Mouse (Mus musculus) testis, adult 2 months (tissue): ENCODE measurements around the gene Pbx2. TPM values are rescaled to one million over a fixed set of nuclear protein-coding genes. Genes with fewer than 3 reads are reported as not detected.
A peak's percentile ranks its signal among the peaks of the same experiment; 100 is the strongest.

ENCODE experiments used
- H3K27ac ChIP-seq: fragments of 200-500 bp; 2 replicates; pipeline ENCODE4 v1.5.1; 2012; ENCODE audit warnings: low read depth, low read length; ENCODE audit not compliant: control insufficient read depth, insufficient read depth
- H3K27me3 ChIP-seq: fragments of 200-500 bp; 2 replicates; pipeline ENCODE4 v1.6.1; 2012; ENCODE audit warnings: mild to moderate bottlenecking, low read length, moderate library complexity; ENCODE audit not compliant: control insufficient read depth, insufficient read depth
- H3K36me3 ChIP-seq: fragments of 200-500 bp; 2 replicates; pipeline ENCODE4 v1.6.1; 2012; ENCODE audit warnings: mild to moderate bottlenecking, low read length; ENCODE audit not compliant: control insufficient read depth, insufficient read depth
- H3K4me1 ChIP-seq: fragments of 200-500 bp; 2 replicates; pipeline ENCODE4 v1.6.1; 2012; ENCODE audit warnings: low read length; ENCODE audit not compliant: control insufficient read depth, insufficient read depth
- H3K4me3 ChIP-seq: fragments of 200-500 bp; 2 replicates; pipeline ENCODE4 v1.5.1; 2012; ENCODE audit warnings: low read depth, mild to moderate bottlenecking, low read length, moderate library complexity, mixed read lengths; ENCODE audit not compliant: control insufficient read depth
- CTCF ChIP-seq: fragments of 200-500 bp; IDR thresholded peaks from 2 replicates; pipeline ENCODE4 v1.5.1; 2012; ENCODE audit warnings: low read depth, mild to moderate bottlenecking, inconsistent platforms, low read length, moderate library complexity; ENCODE audit not compliant: control insufficient read depth, insufficient read depth, insufficient replicate concordance
- POLR2A ChIP-seq: fragments of 200-500 bp; IDR thresholded peaks from 2 replicates; pipeline ENCODE4 v1.6.1; 2012; ENCODE audit warnings: low read depth, mild to moderate bottlenecking, inconsistent platforms, low read length, moderate library complexity; ENCODE audit not compliant: control insufficient read depth
- polyA plus RNA-seq: library from polyadenylated mRNA; depleted of rRNA; stranded (reverse); fragments of >200 nt; gene quantifications from 2 replicates; pipeline ENCODE4 v1.2.3, GENCODE M21; 2012; rRNA removed

Gene Pbx2
- polyA plus RNA-seq, 1 experiment: 9.6 TPM

DNA sequence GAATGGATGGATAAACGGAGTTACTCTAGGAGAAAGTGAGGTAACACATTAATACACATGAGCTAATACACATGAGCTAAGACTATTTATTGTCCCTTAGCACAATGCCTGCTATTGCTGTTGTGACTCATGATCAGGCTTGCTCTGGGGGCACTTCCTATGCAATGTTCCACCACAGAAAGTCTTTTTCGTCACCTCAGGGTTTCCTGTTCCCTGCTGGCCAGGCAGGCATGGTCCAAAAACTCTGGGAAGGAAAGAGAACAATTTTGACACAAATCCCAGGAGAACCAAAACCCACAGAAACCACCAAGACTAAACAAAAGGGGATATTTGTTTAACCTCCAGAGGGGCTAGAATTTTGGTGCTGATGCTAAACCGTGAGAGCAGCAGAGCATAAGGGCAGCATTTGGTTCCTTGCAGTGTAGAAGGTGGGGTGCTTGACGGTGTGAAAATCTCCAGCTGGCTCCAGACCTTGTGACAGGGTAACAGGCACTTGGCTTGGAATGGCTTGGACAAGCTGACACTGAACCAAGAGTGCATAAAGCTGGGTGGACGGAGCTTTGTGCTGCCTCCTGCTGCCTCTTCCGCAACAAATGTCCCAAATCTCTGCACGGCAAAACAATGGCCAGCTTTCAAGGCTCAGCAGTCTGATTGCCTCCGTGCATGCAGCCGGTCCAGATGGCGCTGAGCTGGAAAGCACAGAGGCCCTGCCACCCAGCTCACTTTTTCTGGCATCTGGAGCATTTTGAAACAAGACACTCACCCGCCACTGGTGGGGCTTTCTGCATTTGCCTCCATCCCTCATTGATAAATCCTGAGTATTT, 49.9 kb downstream of the Pbx2 start:
- no peak overlapping the region for H3K4me3 ChIP-seq
- TF ChIP-seq CTCF: no peak
- no peak for TF ChIP-seq POLR2A

DNA sequence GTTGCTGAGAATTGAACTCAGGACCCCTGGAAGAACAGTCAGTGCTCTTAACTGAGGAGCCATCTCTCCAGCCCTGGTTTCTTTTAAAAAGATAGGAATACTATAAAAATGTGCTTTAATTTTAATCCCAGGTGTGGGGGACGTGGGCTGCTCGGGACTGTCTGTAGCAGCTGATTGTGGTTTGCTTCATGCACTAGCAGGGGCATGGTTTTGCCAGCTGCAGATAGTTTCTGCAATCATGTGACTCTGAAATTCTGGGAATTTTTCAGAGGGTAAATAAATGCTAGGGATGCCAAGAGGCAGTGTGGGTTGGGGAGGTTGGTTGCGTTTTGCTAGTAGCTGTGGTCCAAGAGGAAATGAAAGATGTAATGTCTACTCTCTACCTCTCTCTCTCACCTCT, 50.9 kb downstream of the Pbx2 start:
- Histone ChIP-seq H3K36me3 (no peaks in the 10 kb centered on the region), H3K27me3 (no peaks in the 10 kb centered on the region), H3K27ac (no peak overlapping the region), H3K4me1 (peaks cover 20% of the 10 kb centered on the region), H3K4me3 (no peak overlapping the region)
- TF ChIP-seq POLR2A (no peak), CTCF (no peak)

More for the DNA sequence above, 49.9 kb downstream of the Pbx2 start:
- H3K27me3 ChIP-seq: no peaks in the 10 kb centered on the region
- H3K4me1 ChIP-seq: peaks cover 15% of the 10 kb centered on the region
- H3K36me3 ChIP-seq: no peaks in the 10 kb centered on the region
- H3K27ac ChIP-seq: no peak overlapping the region

DNA sequence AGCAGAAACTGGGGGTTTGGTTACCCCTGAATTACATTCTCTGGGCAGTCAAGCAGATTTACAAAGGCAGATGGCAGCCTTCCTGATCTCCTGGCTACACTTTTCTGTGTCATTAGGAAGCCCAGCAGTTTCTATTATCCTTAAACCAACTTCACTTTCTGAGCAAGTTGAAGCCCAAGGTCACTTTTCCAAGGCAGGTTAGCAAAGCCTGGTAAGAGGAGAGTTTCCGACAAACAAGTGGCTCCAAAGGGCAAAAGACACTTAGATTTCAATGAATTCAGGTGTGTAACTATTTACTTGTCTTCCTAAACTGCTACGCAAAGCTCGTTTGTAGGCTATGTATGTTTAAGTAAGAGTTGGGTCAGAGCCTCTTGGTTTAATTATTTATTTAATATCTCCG, 52.3 kb downstream of the Pbx2 start:
- Histone ChIP-seq H3K27me3 (no peaks in the 10 kb centered on the region), H3K4me3 (no peak overlapping the region), H3K36me3 (no peaks in the 10 kb centered on the region), H3K27ac (no peak overlapping the region), H3K4me1 (peaks cover 21% of the 10 kb centered on the region)
- TF ChIP-seq POLR2A: no peak
- no peak for TF ChIP-seq CTCF

DNA sequence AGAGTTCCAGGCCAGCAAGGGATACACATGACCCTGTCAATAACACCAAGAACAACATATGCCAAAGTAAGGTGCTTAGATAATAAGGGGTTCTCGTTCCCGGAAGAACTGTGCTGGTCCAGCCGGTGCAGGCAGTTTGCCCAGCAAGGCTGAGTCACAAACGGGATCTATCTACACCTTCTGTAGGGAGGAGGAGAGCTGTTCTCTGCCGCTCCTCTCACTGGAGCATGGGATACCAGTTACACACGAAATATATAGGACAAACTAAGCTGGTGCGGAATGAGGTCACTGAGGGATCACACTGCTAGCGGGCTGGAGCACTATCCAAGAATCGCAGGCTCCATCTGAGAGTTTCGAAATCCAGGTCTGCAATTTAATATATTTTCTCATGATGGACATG, 52.9 kb downstream of the Pbx2 start:
- Histone ChIP-seq H3K4me1 (peaks cover 21% of the 10 kb centered on the region), H3K27me3 (no peaks in the 10 kb centered on the region), H3K36me3 (no peaks in the 10 kb centered on the region), H3K27ac (peak overlapping the region; percentile 72), H3K4me3 (peak overlapping the region; percentile 95)
- TF ChIP-seq CTCF: no peak
- TF ChIP-seq POLR2A: no peak; the same call in 1 of the 2 replicates

DNA sequence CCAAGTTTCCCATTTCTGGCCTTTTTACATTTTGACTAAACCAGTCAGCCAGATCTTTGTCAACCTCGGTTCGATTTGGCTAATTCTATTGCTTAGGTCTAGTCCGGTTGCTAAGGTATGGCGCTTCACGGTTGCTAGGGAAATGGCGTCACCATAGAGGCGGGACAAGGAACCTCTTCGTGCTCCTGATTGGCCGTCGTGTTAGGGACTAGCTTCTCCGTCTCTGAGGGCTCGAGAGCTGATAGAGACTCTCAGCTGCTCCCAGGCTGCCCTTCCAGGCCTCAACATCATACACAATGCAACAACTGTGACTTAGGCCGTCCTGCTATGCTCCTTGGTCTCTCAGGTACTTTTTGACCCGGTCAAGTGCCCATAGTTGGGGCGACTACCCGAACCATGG, 53.5 kb downstream of the Pbx2 start, which contains the start of gene Fkbpl:
Gene Fkbpl, plus strand, starts transcription at position 157 of the 400 bp plus-strand sequence.
- TF ChIP-seq POLR2A (peak; percentile 85), CTCF (no peak)
- H3K27me3 ChIP-seq: no peaks in the 10 kb centered on the region
- peaks cover 21% of the 10 kb centered on the region for H3K4me1 ChIP-seq
- no peaks in the 10 kb centered on the region for H3K36me3 ChIP-seq
- H3K27ac ChIP-seq: peak within 1 kb of the TSS; percentile 72
- H3K4me3 ChIP-seq: peak within 1 kb of the TSS; percentile 95

DNA sequence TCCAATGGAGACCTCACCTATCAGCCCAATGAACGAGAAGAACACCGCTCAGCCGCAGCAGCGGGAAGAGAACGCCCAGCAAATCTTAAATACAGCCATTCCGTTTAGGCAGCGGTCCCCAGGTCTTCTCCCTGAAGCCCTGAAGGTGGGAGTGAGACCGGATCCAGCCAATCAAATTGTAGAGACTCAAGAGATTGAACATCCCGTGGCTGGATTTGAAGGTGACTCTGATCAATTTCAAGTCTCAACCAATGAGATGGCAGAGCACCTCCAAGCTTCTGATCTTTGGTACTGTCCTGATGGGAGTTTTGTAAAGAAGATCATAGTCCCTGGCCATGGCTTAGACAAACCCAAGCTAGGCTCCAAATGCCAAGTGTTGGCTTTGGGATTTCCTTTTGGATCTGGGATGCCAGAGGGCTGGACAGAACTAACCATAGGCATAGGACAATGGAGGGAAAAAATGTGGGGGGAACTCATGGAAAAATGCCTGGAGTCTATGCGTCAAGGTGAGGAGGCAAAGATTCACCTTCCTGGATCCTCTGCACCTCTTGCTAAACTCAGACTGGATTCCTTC, 54.3 kb downstream of the Pbx2 start:
- H3K4me3 ChIP-seq: peak overlapping the region; percentile 95
- H3K36me3 ChIP-seq: no peaks in the 10 kb centered on the region; the same call in 1 of the 2 replicates
- H3K27me3 ChIP-seq: no peaks in the 10 kb centered on the region
- peaks cover 21% of the 10 kb centered on the region for H3K4me1 ChIP-seq
- peak overlapping the region; percentile 63 for H3K27ac ChIP-seq
- TF ChIP-seq POLR2A: no peak
- no peak for TF ChIP-seq CTCF

DNA sequence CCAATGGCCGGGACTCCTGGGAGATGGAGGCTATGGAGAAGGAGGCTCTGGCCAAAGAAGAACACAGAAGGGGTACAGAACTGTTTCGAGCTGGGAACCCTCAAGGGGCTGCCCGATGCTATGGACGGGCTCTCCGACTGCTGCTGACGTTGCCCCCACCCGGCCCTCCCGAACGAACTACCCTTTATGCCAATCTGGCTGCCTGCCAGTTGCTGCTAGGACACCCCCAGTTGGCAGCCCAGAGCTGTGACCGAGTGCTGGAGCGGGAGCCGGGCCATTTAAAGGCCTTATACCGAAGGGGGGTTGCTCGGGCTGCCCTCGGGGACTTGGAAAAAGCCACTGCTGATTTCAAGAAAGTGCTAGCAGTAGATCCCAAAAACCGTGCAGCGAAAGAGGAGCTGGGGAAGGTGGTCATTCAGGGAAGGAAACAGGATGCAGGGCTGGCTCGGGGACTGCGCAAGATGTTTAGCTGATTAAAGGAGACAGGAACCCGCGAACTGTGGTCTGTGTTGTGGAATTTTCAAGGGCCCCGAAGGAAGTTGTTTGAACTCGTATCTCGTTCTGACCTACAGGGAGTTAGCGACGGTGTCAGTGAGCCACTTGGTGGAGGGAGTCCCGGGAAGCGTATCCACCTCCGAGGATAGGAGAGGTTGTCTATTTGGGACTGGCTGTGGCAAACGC, 54.9 kb downstream of the Pbx2 start:
- peak overlapping the region; percentile 95 for H3K4me3 ChIP-seq
- H3K4me1 ChIP-seq: peaks cover 21% of the 10 kb centered on the region
- H3K36me3 ChIP-seq: peaks cover 3% of the 10 kb centered on the region
- TF ChIP-seq POLR2A: no peak
- no peak overlapping the region for H3K27ac ChIP-seq
- no peaks in the 10 kb centered on the region for H3K27me3 ChIP-seq

Other genes with a start within 250 kb of the Pbx2 start
- 0.16 and 0.21 TPM in 2 replicates for gene Btnl2, start 236.4 kb upstream of the Pbx2 start, polyA plus RNA-seq
- gene Btnl1, start 214.1 kb upstream of the Pbx2 start, polyA plus RNA-seq: 0.14 and 0.15 TPM in 2 replicates
- 883 and 1,115 TPM in 2 replicates for gene BC051142, start 192.4 kb upstream of the Pbx2 start, polyA plus RNA-seq
- gene Btnl4, start 113.9 kb upstream of the Pbx2 start, polyA plus RNA-seq: 0.09 TPM in 1 of 2 replicates, not detected in the other
- gene Btnl6, start 73.9 kb upstream of the Pbx2 start, polyA plus RNA-seq: not detected in 2 replicates
- 7.2 and 12.3 TPM in 2 replicates for gene Notch4, start 27.0 kb upstream of the Pbx2 start, polyA plus RNA-seq
- gene Gpsm3, start 1.5 kb upstream of the Pbx2 start, polyA plus RNA-seq: 1.7 and 1.9 TPM in 2 replicates
- gene Ager, start 6.6 kb downstream of the Pbx2 start, polyA plus RNA-seq: 0.43 and 0.66 TPM in 2 replicates
- 56.6 and 63.4 TPM in 2 replicates for gene Rnf5, start 12.4 kb downstream of the Pbx2 start, polyA plus RNA-seq
- 891 and 908 TPM in 2 replicates for gene Agpat1, start 13.0 kb downstream of the Pbx2 start, polyA plus RNA-seq
- 0.53 and 0.54 TPM in 2 replicates for gene Egfl8, start 24.7 kb downstream of the Pbx2 start, polyA plus RNA-seq
- gene Ppt2, start 37.2 kb downstream of the Pbx2 start, polyA plus RNA-seq: 15.9 and 20.2 TPM in 2 replicates
- 1.5 and 1.6 TPM in 2 replicates for gene Prrt1, start 38.3 kb downstream of the Pbx2 start, polyA plus RNA-seq
- gene Fkbpl, start 53.5 kb downstream of the Pbx2 start, polyA plus RNA-seq: 156 and 172 TPM in 2 replicates
- gene Atf6b, start 55.9 kb downstream of the Pbx2 start, polyA plus RNA-seq: 27.9 and 28.4 TPM in 2 replicates
- 0.77 and 1.9 TPM in 2 replicates for gene Tnxb, start 79.3 kb downstream of the Pbx2 start, polyA plus RNA-seq
- gene C4b, start 152.6 kb downstream of the Pbx2 start, polyA plus RNA-seq: 15.0 and 17.6 TPM in 2 replicates
- gene Cyp21a1, start 213.3 kb downstream of the Pbx2 start, polyA plus RNA-seq: 1.1 and 1.4 TPM in 2 replicates
- 41.3 and 46.3 TPM in 2 replicates for gene Stk19, start 245.7 kb downstream of the Pbx2 start, polyA plus RNA-seq
- 51.3 and 61.0 TPM in 2 replicates for gene Dxo, start 245.8 kb downstream of the Pbx2 start, polyA plus RNA-seq